Mouse (Mus musculus) small intestine, adult 2 months (tissue): ENCODE measurements around the gene Smarcc1. TPM values are rescaled to one million over a fixed set of nuclear protein-coding genes. Genes with fewer than 3 reads are reported as not detected.
"Not testable (repeated sequence)": the region's sequence is repeated elsewhere in the genome, so short reads cannot be mapped to it uniquely, and the experiment has no call there.

Experiments
- H3K27ac ChIP-seq: fragments of 200-500 bp; 2 replicates; pipeline ENCODE4 v1.5.1; 2012; ENCODE audit warnings: low read depth, low read length, control low read depth, inconsistent platforms; ENCODE audit not compliant: insufficient read depth
- H3K27me3 ChIP-seq: fragments of 200-500 bp; 2 replicates; pipeline ENCODE4 v1.6.1; 2012; ENCODE audit warnings: mild to moderate bottlenecking, moderate library complexity, low read length, inconsistent platforms; ENCODE audit not compliant: control insufficient read depth, insufficient read depth
- H3K36me3 ChIP-seq: fragments of 200-500 bp; 2 replicates; pipeline ENCODE4 v1.6.1; 2012; ENCODE audit warnings: mild to moderate bottlenecking, low read length, control low read depth, inconsistent platforms; ENCODE audit not compliant: control insufficient read depth, insufficient read depth
- H3K4me1 ChIP-seq: fragments of 200-500 bp; 2 replicates; pipeline ENCODE4 v1.6.1; 2012; ENCODE audit warnings: low read length, inconsistent platforms, mixed read lengths; ENCODE audit not compliant: control insufficient read depth, insufficient read depth, insufficient read length
- H3K4me3 ChIP-seq: fragments of 200-500 bp; 2 replicates; pipeline ENCODE4 v1.5.1; 2012; ENCODE audit warnings: low read depth, mild to moderate bottlenecking, control low read depth, inconsistent platforms, low read length, moderate library complexity
- CTCF ChIP-seq: fragments of 200-500 bp; IDR thresholded peaks from 2 replicates; pipeline ENCODE4 v1.5.1; 2012; ENCODE audit warnings: low read depth, mild to moderate bottlenecking, control low read depth, inconsistent platforms, low read length, moderate library complexity, mixed read lengths; ENCODE audit not compliant: insufficient replicate concordance, insufficient read length; ENCODE audit errors: extremely low read depth
- POLR2A ChIP-seq: fragments of 200-500 bp; IDR thresholded peaks from 2 replicates; pipeline ENCODE4 v1.6.1; 2012; ENCODE audit warnings: low read depth, mild to moderate bottlenecking, control low read depth, inconsistent platforms, low read length, moderate library complexity
- WGBS: fragments of 180-500 bp; shearing (Covaris S2); methylation state at CpG from one replicate; pipeline ENCODE4 v1.1.7; 2018; 5-methylcytosine and 5-hydroxymethylcytosine counted together
- polyA plus RNA-seq: library from polyadenylated mRNA; depleted of rRNA; stranded (reverse); fragments of >200 nt; gene quantifications from 2 replicates; pipeline ENCODE4 v1.2.3, GENCODE M21; 2012

The Smarcc1 gene
- polyA plus RNA-seq, 1 experiment, result 11.3 TPM

DNA sequence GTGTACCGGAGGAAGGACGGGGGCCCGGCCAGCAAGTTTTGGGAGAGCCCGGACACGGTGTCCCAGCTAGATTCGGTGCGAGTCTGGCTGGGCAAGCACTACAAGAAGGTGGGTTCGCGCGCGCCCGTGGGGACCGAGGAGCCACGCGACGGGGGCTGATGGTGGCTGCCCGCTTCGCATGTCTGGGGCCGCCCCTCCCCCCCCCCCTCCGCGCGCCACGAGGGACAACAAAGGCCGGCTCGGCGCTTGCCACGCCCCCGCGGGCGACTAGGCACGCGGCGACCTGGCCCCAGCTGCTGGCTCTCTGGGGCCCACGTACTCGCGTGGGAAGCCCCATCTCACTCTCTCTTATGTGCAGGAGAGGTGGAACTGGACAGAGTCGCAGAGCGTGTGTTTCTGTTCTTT lies 14.7 kb downstream of the Smarcc1 start:
- Histone ChIP-seq H3K27me3 (no peaks in the 10 kb centered on the region), H3K27ac (no peak overlapping the region), H3K4me1 (peaks cover 2% of the 10 kb centered on the region; the same call in 1 of the 2 replicates), H3K36me3 (peaks cover 9% of the 10 kb centered on the region; the same call in 1 of the 2 replicates), H3K4me3 (peak overlapping the region; percentile 70)
- TF ChIP-seq POLR2A, result no peak
- no peak for TF ChIP-seq CTCF
- WGBS, result 0% methylated on average over 35 of the region's 38 CpGs

GRCm38 (mm10) chr9:110132921-110133320 lies 15.4 kb downstream of the Smarcc1 start:
- H3K36me3 ChIP-seq, result peaks cover 10% of the 10 kb centered on the region; the same call in 1 of the 2 replicates
- TF ChIP-seq POLR2A (no peak), CTCF (no peak)
- no peaks in the 10 kb centered on the region for H3K27me3 ChIP-seq
- no peak overlapping the region for H3K27ac ChIP-seq
- peak overlapping the region; percentile 29; the same call in 1 of the 2 replicates for H3K4me3 ChIP-seq
- WGBS, result 34% methylated on average over 6 of the region's 6 CpGs
- H3K4me1 ChIP-seq, result peaks cover 2% of the 10 kb centered on the region; the same call in 1 of the 2 replicates

GRCm38 (mm10) chr9:110134176-110134575 lies 16.7 kb downstream of the Smarcc1 start:
- peaks cover 2% of the 10 kb centered on the region; the same call in 1 of the 2 replicates for H3K4me1 ChIP-seq
- H3K27me3 ChIP-seq, result no peaks in the 10 kb centered on the region
- H3K36me3 ChIP-seq, result peaks cover 13% of the 10 kb centered on the region; the same call in 1 of the 2 replicates
- WGBS, result 73% methylated on average over 5 of the region's 5 CpGs
- TF ChIP-seq POLR2A (no peak), CTCF (peak; percentile 53; the same call in 1 of the 2 replicates)
- H3K27ac ChIP-seq, result no peak overlapping the region
- H3K4me3 ChIP-seq, result no peak overlapping the region

DNA sequence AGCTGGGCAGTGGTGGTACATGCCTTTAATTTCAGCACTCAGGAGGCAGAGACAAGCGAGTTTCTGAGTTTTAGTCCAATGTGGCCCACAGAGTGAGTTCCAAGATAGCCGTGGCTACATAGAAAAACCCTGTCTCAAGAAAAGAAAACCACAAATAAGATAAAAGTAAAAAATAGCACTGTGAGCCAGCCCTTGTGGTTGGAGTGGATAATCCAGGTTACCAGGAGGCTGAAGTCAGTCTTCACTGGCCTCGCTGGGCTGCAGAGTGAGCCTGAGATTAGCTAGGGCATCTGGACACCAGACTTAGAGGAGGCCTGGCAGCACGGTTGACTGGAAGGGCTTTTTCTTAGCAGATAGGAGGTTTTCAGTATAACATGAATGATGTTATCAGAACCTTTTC lies 21.6 kb downstream of the Smarcc1 start:
- H3K27ac ChIP-seq, result no peak overlapping the region
- no peak overlapping the region for H3K4me3 ChIP-seq
- 79% methylated on average over 4 of the region's 4 CpGs for WGBS
- H3K4me1 ChIP-seq, result no peaks in the 10 kb centered on the region
- TF ChIP-seq CTCF, result no peak
- TF ChIP-seq POLR2A, result no peak
- peaks cover 23% of the 10 kb centered on the region for H3K36me3 ChIP-seq
- no peaks in the 10 kb centered on the region for H3K27me3 ChIP-seq

DNA sequence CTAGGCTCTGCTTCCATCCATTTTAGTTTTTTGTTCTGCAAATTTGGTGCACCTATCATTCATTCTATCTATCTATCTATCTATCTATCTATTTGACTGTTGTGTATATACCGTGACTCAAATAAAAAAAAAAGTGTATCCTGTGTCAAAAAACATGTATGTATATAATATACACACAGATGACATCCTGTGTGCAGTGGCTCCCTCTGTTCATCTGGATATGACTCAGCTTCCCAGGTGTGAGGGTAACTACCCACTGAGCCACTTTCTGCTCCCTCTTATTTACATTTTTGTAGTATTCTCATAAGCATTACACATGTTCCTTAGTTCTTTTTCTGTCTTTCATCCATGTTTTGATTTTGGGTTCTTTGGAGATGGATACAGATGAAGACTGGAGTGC lies 24.6 kb downstream of the Smarcc1 start:
- H3K4me3 ChIP-seq, result no peak overlapping the region
- 88% methylated on average over 1 of the region's 1 CpGs for WGBS
- TF ChIP-seq POLR2A (no peak), CTCF (no peak)
- H3K27me3 ChIP-seq, result no peaks in the 10 kb centered on the region
- no peak overlapping the region for H3K27ac ChIP-seq
- H3K4me1 ChIP-seq, result no peaks in the 10 kb centered on the region
- H3K36me3 ChIP-seq, result peaks cover 14% of the 10 kb centered on the region

DNA sequence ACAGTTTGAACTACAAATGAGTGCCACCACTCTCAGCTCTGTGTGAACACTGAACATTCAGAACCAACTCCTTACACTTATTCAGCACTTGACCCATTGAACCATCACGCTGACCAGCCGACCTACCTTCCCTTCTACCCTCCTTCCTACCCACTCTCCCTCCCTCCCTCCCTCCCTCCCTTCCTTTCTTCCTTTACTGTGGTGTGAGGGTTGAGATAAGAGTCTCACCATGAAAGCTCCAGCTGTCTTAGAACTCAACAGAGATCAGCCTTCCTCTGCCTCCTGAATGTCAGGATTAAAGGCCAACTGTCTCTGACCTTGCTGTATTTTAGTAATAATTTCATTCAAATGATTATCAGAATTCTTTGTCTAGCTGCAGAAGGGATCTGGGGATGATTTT lies 31.1 kb downstream of the Smarcc1 start:
- H3K36me3 ChIP-seq, result peaks cover 24% of the 10 kb centered on the region
- H3K4me3 ChIP-seq, result no peak overlapping the region
- no peak for TF ChIP-seq CTCF
- no peak for TF ChIP-seq POLR2A
- 47% methylated on average over 2 of the region's 2 CpGs for WGBS
- H3K27me3 ChIP-seq, result no peaks in the 10 kb centered on the region
- no peak overlapping the region for H3K27ac ChIP-seq
- no peaks in the 10 kb centered on the region for H3K4me1 ChIP-seq

- no peak overlapping the region for H3K27ac ChIP-seq
- no peaks in the 10 kb centered on the region for H3K4me1 ChIP-seq
- no peak overlapping the region for H3K4me3 ChIP-seq
- H3K36me3 ChIP-seq, result peaks cover 33% of the 10 kb centered on the region
- H3K27me3 ChIP-seq, result no peaks in the 10 kb centered on the region
- TF ChIP-seq POLR2A, result no peak
- TF ChIP-seq CTCF, result no peak
- WGBS, result 94% methylated on average over 1 of the region's 1 CpGs
Measured at GRCm38 (mm10) chr9:110159036-110159435, 41.5 kb downstream of the Smarcc1 start.

GRCm38 (mm10) chr9:110160486-110160885 lies 43.0 kb downstream of the Smarcc1 start:
- not testable (repeated sequence) for H3K4me3 ChIP-seq, H3K4me1 ChIP-seq, H3K27ac ChIP-seq, H3K27me3 ChIP-seq
- WGBS, result 92% methylated on average over 2 of the region's 2 CpGs
- H3K36me3 ChIP-seq, result peaks cover 32% of the 10 kb centered on the region
